Mouse (Mus musculus) kidney, adult 18-20 months (tissue): ENCODE data around the gene Il11ra1.
"Not testable (repeated sequence)": the region's sequence is repeated elsewhere in the genome, so short reads cannot be mapped to it uniquely, and the experiment has no call there.

ENCODE experiments used
- DNase-seq: peaks from one replicate; pipeline ENCODE4 v3.0.0; 2021

The Il11ra1 gene

GRCm38 (mm10) chr4:41699783-41700182, at the start of gene Il11ra1:
Il11ra1 (plus strand) TSS chr4:41699989.
- DNase-seq = not testable (repeated sequence)

GRCm38 (mm10) chr4:41653296-41653695, 46.5 kb upstream of the Il11ra1 start:
- DNase-seq = peak; percentile 82

GRCm38 (mm10) chr4:41653730-41654129, 46.1 kb upstream of the Il11ra1 start:
- no peak for DNase-seq

DNA sequence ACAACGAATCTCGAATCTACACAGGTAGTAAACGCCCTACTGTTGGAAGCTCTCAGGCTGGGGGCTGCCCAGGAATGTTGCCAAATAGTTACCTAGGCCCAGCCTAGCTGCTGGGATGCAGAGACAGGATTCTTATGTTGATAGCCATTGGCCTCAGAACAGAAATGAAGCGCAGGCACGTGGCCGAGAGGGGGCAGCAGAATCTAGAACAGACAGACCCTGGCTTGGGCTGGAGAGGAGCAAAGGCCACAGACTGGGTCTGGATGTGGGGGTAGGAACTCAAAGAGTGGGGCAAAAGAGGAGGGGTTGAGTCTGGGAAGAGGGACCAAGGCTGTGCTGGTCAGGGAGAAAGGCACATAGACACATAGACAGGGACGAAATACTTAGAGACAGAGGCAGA, 45.6 kb upstream of the Il11ra1 start:
- peak; percentile 74 for DNase-seq

DNA sequence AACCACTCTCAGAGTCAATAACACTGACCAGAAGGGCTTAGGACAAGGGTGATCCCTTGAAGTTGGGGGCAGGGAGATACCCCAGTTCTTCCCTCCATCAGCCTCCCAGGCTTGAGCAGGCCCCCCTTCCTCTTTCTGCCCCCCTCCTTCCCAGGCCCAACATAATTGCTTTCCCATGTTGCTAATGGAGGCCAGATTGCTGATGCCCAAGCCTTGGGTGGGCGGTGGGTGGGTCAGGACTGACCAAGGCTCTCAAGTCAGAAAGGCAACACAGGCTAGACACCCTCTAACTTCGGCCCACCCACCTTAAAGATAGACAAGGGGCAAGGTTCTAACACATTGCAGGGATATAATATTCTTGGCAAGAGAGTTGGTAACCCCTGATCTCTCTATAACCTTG, 44.3 kb upstream of the Il11ra1 start:
- DNase-seq = no peak

- no peak for DNase-seq
These were observed 41.0 kb upstream of the Il11ra1 start for GRCm38 (mm10) chr4:41658566-41659384.

GRCm38 (mm10) chr4:41659556-41659955, 40.2 kb upstream of the Il11ra1 start:
- DNase-seq = no peak

- no peak for DNase-seq
These were observed 38.8 kb upstream of the Il11ra1 start for GRCm38 (mm10) chr4:41660851-41661430.

GRCm38 (mm10) chr4:41662723-41663122, 37.1 kb upstream of the Il11ra1 start:
- no peak for DNase-seq

- no peak for DNase-seq
These were observed 36.2 kb upstream of the Il11ra1 start for GRCm38 (mm10) chr4:41663614-41664013.

GRCm38 (mm10) chr4:41664533-41664932, 35.3 kb upstream of the Il11ra1 start:
- no peak for DNase-seq

- no peak for DNase-seq
These were observed 34.6 kb upstream of the Il11ra1 start for GRCm38 (mm10) chr4:41665009-41665675.

GRCm38 (mm10) chr4:41666646-41667045, 33.1 kb upstream of the Il11ra1 start:
- DNase-seq = no peak

DNA sequence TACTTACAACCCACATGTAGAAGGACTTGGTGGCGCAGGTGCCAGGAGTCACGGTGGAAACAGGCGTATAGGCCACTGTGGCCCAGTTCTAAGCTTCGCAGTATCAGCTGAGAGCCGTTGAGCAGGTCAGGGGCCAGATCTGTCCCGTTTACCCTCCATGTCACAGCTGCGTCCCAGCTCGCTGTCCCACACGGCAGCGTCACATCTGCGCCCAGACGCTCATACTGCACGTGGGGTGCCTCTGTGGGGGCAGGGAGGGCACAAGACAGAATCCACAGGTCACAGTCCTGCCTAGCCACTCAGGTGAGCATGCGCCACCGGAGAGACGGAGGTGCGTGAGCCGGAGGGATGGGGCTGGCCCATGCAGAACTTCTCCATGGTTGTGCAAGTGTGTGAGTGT, 29.0 kb upstream of the Il11ra1 start:
- DNase-seq = no peak

DNA sequence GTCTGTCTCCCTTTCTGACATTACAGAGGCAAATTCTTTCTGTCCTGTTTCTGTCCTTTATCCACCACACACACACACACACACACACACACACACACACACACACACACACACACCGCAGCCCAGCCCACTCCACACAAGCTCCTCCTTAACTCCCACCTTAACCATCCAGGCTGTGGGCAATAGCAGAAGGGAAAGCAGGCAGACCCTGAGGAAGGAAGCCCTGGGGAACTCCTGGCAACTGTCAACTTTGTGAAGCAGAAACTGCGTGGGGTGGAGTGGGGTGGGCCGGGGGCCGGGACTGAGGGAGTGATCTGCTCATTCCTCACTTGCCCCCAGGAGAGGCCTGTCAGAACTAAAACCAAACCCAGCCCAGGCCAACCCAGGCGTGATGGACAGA, 28.3 kb upstream of the Il11ra1 start:
- no peak for DNase-seq

DNA sequence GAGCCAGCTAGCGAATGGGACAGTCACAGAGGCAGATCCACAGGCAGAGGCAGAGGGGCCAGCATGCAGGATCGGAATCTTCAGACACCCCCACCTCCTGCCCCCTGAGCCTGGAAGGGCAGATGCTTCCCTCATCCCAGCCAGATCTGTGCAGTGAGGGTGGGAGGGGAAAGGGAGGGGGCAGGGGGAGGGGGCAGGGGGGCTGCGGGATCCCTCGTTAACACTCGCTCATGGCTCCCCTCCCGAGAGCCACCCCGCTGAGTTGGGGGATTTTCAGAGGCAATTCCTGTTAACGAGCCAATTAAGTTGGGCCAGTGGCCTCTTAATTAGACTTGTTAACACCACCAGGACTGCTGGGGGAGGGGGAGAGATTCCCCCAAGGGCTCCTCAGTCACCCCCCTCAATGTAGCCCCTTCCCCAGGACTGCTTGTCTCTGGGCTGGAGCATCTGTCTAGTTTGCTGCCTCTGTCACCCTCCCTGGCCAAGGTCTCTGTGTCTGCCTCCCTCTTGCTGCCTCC, 27.8 kb upstream of the Il11ra1 start:
- DNase-seq = no peak

DNA sequence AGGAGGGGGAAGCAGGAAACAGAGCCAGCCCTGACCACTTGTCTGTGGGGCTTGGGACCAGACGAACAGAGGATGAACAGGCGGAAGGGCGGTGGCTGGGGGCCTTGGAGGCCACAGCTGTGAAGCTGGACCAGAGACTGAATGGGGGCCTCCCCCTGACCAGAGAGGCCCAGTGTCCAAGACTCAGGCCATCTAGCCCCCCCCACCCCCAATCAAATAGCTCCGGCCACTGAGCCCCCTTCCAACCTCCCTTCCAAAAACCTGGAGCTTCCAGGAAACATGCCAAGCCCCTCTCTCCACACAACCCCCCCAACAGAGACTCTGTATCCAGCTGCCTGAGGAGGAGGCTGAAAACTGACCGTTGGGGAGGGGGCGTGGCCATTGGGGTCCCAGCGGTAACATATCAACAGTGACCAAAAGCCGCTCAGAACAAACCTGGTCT, 27.2 kb upstream of the Il11ra1 start:
- DNase-seq = no peak

DNA sequence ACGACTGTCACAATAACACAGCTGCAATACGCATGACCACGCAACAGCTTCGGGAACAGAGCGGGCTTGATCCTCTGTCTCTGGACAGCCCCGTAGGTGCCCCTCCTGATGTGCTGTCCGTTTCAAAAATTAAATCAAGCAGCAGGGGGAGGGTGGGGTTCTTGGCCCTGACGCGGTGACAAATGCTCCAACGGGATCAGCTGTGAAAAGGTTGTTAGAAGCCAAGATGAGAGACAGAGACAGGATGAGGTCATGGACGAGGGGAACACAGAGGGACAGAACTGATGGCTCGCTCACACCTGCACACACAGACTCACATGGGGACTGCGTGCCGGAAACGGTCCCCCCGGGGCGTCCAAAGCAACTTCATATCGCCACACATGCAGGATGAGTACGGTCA, 26.6 kb upstream of the Il11ra1 start:
- DNase-seq = no peak

DNA sequence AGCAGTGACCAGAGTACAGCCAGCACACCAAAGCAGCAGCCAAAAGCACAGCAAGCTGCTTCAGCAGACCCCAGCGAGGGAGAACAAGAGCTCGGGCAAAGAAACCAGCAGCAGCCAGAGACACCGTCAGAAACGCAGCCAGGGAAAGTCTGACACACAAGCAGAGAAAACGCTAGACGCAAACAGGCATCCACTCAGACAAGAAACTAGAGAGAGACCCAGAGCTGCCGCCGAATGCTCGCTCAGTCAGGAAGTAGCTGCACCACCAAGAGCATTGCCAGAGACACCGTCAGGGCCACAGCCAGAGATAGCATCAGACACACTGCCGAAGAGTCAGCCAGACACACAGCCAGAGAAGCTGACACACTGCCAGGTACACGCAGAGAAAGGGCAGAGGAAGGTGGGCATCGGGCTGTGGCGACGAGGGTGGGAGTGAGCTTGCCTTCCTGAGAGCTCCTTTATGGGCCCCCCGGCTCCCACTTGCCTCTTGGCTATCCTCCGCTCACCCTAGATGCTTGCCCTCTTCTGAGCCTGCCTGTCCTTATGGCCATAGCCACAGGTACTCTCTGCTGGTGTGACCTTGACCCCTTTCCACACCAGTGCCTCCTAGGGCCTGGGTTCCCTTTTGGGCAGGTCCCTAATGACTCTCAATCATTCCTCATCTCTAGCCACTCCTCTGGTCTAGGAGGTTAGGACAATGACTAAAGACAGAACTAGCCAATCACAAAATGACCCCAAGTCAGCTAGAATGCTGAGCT, 23.4 kb upstream of the Il11ra1 start:
- no peak for DNase-seq

- DNase-seq = no peak
These were observed 22.7 kb upstream of the Il11ra1 start for GRCm38 (mm10) chr4:41677006-41677629.

DNA sequence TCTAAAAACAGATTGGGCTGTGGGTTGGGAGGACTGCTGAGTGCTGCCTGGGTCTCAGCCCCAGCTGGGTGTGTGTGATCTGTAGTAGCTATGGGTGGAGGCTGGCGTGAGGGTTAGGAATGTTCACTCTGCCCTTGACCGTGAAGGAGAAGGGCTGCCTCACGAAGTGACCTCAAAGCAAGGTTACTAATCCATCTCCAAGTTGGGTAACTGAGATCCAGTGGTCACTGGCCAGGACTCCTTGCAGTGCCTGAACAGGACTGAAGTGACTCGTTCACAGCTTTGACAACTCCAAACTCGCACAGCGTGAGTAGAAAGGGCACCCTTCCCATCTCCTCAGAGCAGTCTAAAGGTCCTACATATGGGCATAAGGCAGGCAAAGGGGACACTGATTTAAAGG, 20.9 kb upstream of the Il11ra1 start:
- no peak for DNase-seq

- no peak for DNase-seq
These were observed 20.5 kb upstream of the Il11ra1 start for GRCm38 (mm10) chr4:41679291-41679690.

- DNase-seq = no peak
These were observed 18.6 kb upstream of the Il11ra1 start for GRCm38 (mm10) chr4:41681176-41681575.
